Mouse (Mus musculus) heart, embryonic 13.5 days (tissue): ENCODE results near the gene Zxdc. TPM values are rescaled to one million over a fixed set of nuclear protein-coding genes. Genes with fewer than 3 reads are reported as not detected.
A peak's percentile ranks its signal among the peaks of the same experiment; 100 is the strongest.

Source experiments
- ATAC-seq: fragments of 200-750 bp; cut with Nextera tagmentation; 2 replicates; pipeline ENCODE4 v1.8.0; 2017; ENCODE audit warnings: moderate TSS enrichment; ENCODE audit not compliant: insufficient number of reproducible peaks, low FRiP score, low TSS enrichment; ENCODE audit errors: extremely low read depth
- H3K27ac ChIP-seq: fragments of 300-500 bp; sonication (generic); replicated peaks from 2 replicates; pipeline ENCODE4 v1.5.1; 2015; ENCODE audit warnings: moderate library complexity, mild to moderate bottlenecking, inconsistent platforms
- H3K27me3 ChIP-seq: fragments of 300-500 bp; sonication (generic); replicated peaks from 2 replicates; pipeline ENCODE4 v1.6.1; 2015; ENCODE audit warnings: mild to moderate bottlenecking, inconsistent platforms
- H3K36me3 ChIP-seq: fragments of 300-500 bp; sonication (generic); 2 replicates; pipeline ENCODE4 v1.6.1; 2015; ENCODE audit warnings: mild to moderate bottlenecking, inconsistent platforms
- H3K4me1 ChIP-seq: fragments of 300-500 bp; sonication (generic); 2 replicates; pipeline ENCODE4 v1.6.1; 2015; ENCODE audit warnings: inconsistent platforms
- H3K4me2 ChIP-seq: fragments of 300-500 bp; sonication (generic); 2 replicates; pipeline ENCODE4 v1.6.1; 2015; ENCODE audit warnings: inconsistent platforms, mild to moderate bottlenecking, moderate library complexity
- H3K4me3 ChIP-seq: fragments of 300-500 bp; sonication (generic); 2 replicates; pipeline ENCODE4 v1.5.1; 2015; ENCODE audit warnings: moderate library complexity, mild to moderate bottlenecking, inconsistent platforms
- H3K9ac ChIP-seq: fragments of 300-500 bp; sonication (generic); 2 replicates; pipeline ENCODE4 v1.6.1; 2015; ENCODE audit warnings: inconsistent platforms, mild to moderate bottlenecking, moderate library complexity
- H3K9me3 ChIP-seq: fragments of 300-500 bp; sonication (generic); 2 replicates; pipeline ENCODE4 v1.6.1; 2016; ENCODE audit warnings: inconsistent platforms
- WGBS: fragments of 180-500 bp; shearing (Covaris S2); methylation state at CpG from one replicate; pipeline ENCODE4 v1.1.7; 2015; ENCODE audit warnings: mixed read lengths; 5-methylcytosine and 5-hydroxymethylcytosine counted together
- polyA plus RNA-seq: library from polyadenylated mRNA; unstranded; fragments of >200 nt; fragmentation: Nextera tagmentation; extraction: Ambion mirVana; gene quantifications from 2 replicates; pipeline ENCODE4 v1.2.1, GENCODE M21; 2015

Zxdc gene
- polyA plus RNA-seq, 1 experiment from 2014 or later: 5.5 TPM

- H3K9ac ChIP-seq: no peak overlapping the region
- H3K9me3 ChIP-seq: no peaks in the 10 kb centered on the region
- peaks cover 97% of the 10 kb centered on the region for H3K36me3 ChIP-seq
- no peaks in the 10 kb centered on the region for H3K4me1 ChIP-seq
- no peaks in the 10 kb centered on the region for H3K27me3 ChIP-seq
- ATAC-seq: no peak
- no peak overlapping the region for H3K27ac ChIP-seq
- WGBS: 92% methylated on average over 2 of the region's 2 CpGs
- H3K4me3 ChIP-seq: no peak overlapping the region
- no peak overlapping the region for H3K4me2 ChIP-seq
Observed at GRCm38 (mm10) chr6:90381465-90381864, 12.2 kb downstream of the Zxdc start.

- H3K4me1 ChIP-seq: no peaks in the 10 kb centered on the region
- WGBS: 81% methylated on average over 4 of the region's 4 CpGs
Observed at GRCm38 (mm10) chr6:90390629-90391028, 21.3 kb downstream of the Zxdc start.

GRCm38 (mm10) chr6:90393948-90394347, 24.7 kb downstream of the Zxdc start:
- Histone ChIP-seq H3K9me3 (no peaks in the 10 kb centered on the region), H3K36me3 (peaks cover 63% of the 10 kb centered on the region), H3K4me3 (no peak overlapping the region), H3K27ac (no peak overlapping the region), H3K9ac (no peak overlapping the region), H3K27me3 (no peaks in the 10 kb centered on the region), H3K4me1 (no peaks in the 10 kb centered on the region), H3K4me2 (no peak overlapping the region)
- no peak for ATAC-seq
- WGBS: 70% methylated on average over 3 of the region's 3 CpGs

More at GRCm38 (mm10) chr6:90390629-90391028, 21.3 kb downstream of the Zxdc start:
- Histone ChIP-seq H3K9ac (no peak overlapping the region), H3K36me3 (peaks cover 80% of the 10 kb centered on the region), H3K4me2 (no peak overlapping the region), H3K27ac (no peak overlapping the region), H3K9me3 (no peaks in the 10 kb centered on the region), H3K27me3 (no peaks in the 10 kb centered on the region), H3K4me3 (no peak overlapping the region)
- no peak for ATAC-seq

- WGBS: 87% methylated on average over 2 of the region's 2 CpGs
Observed at GRCm38 (mm10) chr6:90395751-90396150, 26.5 kb downstream of the Zxdc start.

GRCm38 (mm10) chr6:90397291-90397690, 28.0 kb downstream of the Zxdc start:
- Histone ChIP-seq H3K4me2 (no peak overlapping the region), H3K4me1 (no peaks in the 10 kb centered on the region), H3K27ac (no peak overlapping the region), H3K4me3 (no peak overlapping the region), H3K36me3 (peaks cover 62% of the 10 kb centered on the region), H3K9ac (no peak overlapping the region), H3K9me3 (no peaks in the 10 kb centered on the region), H3K27me3 (no peaks in the 10 kb centered on the region)
- no peak for ATAC-seq
- 79% methylated on average over 3 of the region's 3 CpGs for WGBS

More at GRCm38 (mm10) chr6:90395751-90396150, 26.5 kb downstream of the Zxdc start:
- Histone ChIP-seq H3K27ac (no peak overlapping the region), H3K9ac (no peak overlapping the region), H3K9me3 (no peaks in the 10 kb centered on the region), H3K4me3 (no peak overlapping the region), H3K4me1 (no peaks in the 10 kb centered on the region), H3K36me3 (peaks cover 62% of the 10 kb centered on the region), H3K4me2 (no peak overlapping the region), H3K27me3 (no peaks in the 10 kb centered on the region)
- ATAC-seq: no peak

- ATAC-seq: no peak
Observed at GRCm38 (mm10) chr6:90408632-90409031, 39.3 kb downstream of the Zxdc start.

GRCm38 (mm10) chr6:90410972-90411371, 41.7 kb downstream of the Zxdc start:
- Histone ChIP-seq H3K4me2 (no peak overlapping the region), H3K4me3 (no peak overlapping the region), H3K9me3 (no peaks in the 10 kb centered on the region), H3K9ac (no peak overlapping the region), H3K36me3 (no peaks in the 10 kb centered on the region), H3K4me1 (no peaks in the 10 kb centered on the region), H3K27me3 (peaks cover 4% of the 10 kb centered on the region; the same call in 1 of the 2 replicates), H3K27ac (no peak overlapping the region)
- WGBS: 61% methylated on average over 1 of the region's 1 CpGs
- ATAC-seq: no peak

More at GRCm38 (mm10) chr6:90408632-90409031, 39.3 kb downstream of the Zxdc start:
- H3K4me2 ChIP-seq: no peak overlapping the region
- H3K9ac ChIP-seq: no peak overlapping the region
- no peak overlapping the region for H3K27ac ChIP-seq
- peaks cover 15% of the 10 kb centered on the region for H3K36me3 ChIP-seq
- H3K27me3 ChIP-seq: no peaks in the 10 kb centered on the region
- no peak overlapping the region for H3K4me3 ChIP-seq
- no peaks in the 10 kb centered on the region for H3K9me3 ChIP-seq
- no peaks in the 10 kb centered on the region for H3K4me1 ChIP-seq

- no peaks in the 10 kb centered on the region for H3K4me1 ChIP-seq
- H3K36me3 ChIP-seq: no peaks in the 10 kb centered on the region
- no peak overlapping the region for H3K9ac ChIP-seq
- no peak overlapping the region for H3K27ac ChIP-seq
- H3K27me3 ChIP-seq: peaks cover 4% of the 10 kb centered on the region; the same call in 1 of the 2 replicates
- no peak overlapping the region for H3K4me2 ChIP-seq
- 71% methylated on average over 7 of the region's 7 CpGs for WGBS
- H3K9me3 ChIP-seq: no peaks in the 10 kb centered on the region
- no peak overlapping the region for H3K4me3 ChIP-seq
- ATAC-seq: no peak
Observed at GRCm38 (mm10) chr6:90411926-90412325, 42.6 kb downstream of the Zxdc start.

GRCm38 (mm10) chr6:90422565-90422964, 53.3 kb downstream of the Zxdc start:
- peak overlapping the region; percentile 65 for H3K9ac ChIP-seq
- 9% methylated on average over 14 of the region's 14 CpGs for WGBS

GRCm38 (mm10) chr6:90425361-90425760, 56.1 kb downstream of the Zxdc start:
- WGBS: 73% methylated on average over 3 of the region's 3 CpGs
- peaks cover 15% of the 10 kb centered on the region for H3K4me1 ChIP-seq
- H3K4me2 ChIP-seq: no peak overlapping the region
- ATAC-seq: no peak
- H3K9me3 ChIP-seq: no peaks in the 10 kb centered on the region
- no peaks in the 10 kb centered on the region for H3K36me3 ChIP-seq
- no peak overlapping the region for H3K4me3 ChIP-seq
- H3K27me3 ChIP-seq: peaks cover 24% of the 10 kb centered on the region
- no peak overlapping the region for H3K27ac ChIP-seq
- H3K9ac ChIP-seq: no peak overlapping the region

More at GRCm38 (mm10) chr6:90422565-90422964, 53.3 kb downstream of the Zxdc start:
- Histone ChIP-seq H3K4me1 (peaks cover 5% of the 10 kb centered on the region), H3K27me3 (peaks cover 11% of the 10 kb centered on the region), H3K9me3 (no peaks in the 10 kb centered on the region), H3K4me2 (peak overlapping the region; percentile 66), H3K36me3 (no peaks in the 10 kb centered on the region), H3K27ac (no peak overlapping the region), H3K4me3 (peak overlapping the region; percentile 40)
- ATAC-seq: 0 out of 2 replicates have a peak, but pooled peaks have one; percentile 32

- WGBS: 77% methylated on average over 4 of the region's 4 CpGs
- Histone ChIP-seq H3K9me3 (no peaks in the 10 kb centered on the region), H3K27me3 (peaks cover 24% of the 10 kb centered on the region), H3K4me2 (no peak overlapping the region), H3K27ac (no peak overlapping the region), H3K36me3 (no peaks in the 10 kb centered on the region), H3K9ac (no peak overlapping the region), H3K4me3 (no peak overlapping the region), H3K4me1 (peaks cover 15% of the 10 kb centered on the region)
- ATAC-seq: no peak
Observed at GRCm38 (mm10) chr6:90426003-90426402, 56.7 kb downstream of the Zxdc start.

- H3K9ac ChIP-seq: peak within 1 kb of the TSS; percentile 79
- H3K36me3 ChIP-seq: no peaks in the 10 kb centered on the region
- 0 out of 2 replicates have a peak, but pooled peaks have one; percentile 16 for ATAC-seq
- peaks cover 24% of the 10 kb centered on the region for H3K27me3 ChIP-seq
- H3K27ac ChIP-seq: no peak within 1 kb of the TSS
- H3K4me1 ChIP-seq: peaks cover 10% of the 10 kb centered on the region
- H3K4me2 ChIP-seq: peak within 1 kb of the TSS; percentile 89
- WGBS: under 1% methylated on average over 31 of the region's 31 CpGs
- no peaks in the 10 kb centered on the region for H3K9me3 ChIP-seq
- H3K4me3 ChIP-seq: peak within 1 kb of the TSS; percentile 55
Observed at GRCm38 (mm10) chr6:90428380-90428974, 59.2 kb downstream of the Zxdc start, which contains the start of gene Cfap100. TSS of gene Cfap100 (minus strand) at chr6:90428797.
